Mouse (Mus musculus) fibroblast of lung, adult 2 months (primary cell): ENCODE measurements at regions not wholly inside any gene's neighbourhood (a gene's known extent, or its start where the extent isn't known, plus 50 kb on each side); places are given as distances from the start of the nearest gene placed in this dataset.
A peak's percentile ranks its signal among the peaks of the same experiment; 100 is the strongest.

Experiments used
- DNase-seq: peaks from one replicate; pipeline ENCODE4 v3.0.0-alpha.2; 2011; ENCODE audit warnings: low read depth

- DNase-seq: no peak
These were observed 54.9 kb downstream of the Cbln1 start for GRCm38 (mm10) chr8:87417466-87417865.

DNA sequence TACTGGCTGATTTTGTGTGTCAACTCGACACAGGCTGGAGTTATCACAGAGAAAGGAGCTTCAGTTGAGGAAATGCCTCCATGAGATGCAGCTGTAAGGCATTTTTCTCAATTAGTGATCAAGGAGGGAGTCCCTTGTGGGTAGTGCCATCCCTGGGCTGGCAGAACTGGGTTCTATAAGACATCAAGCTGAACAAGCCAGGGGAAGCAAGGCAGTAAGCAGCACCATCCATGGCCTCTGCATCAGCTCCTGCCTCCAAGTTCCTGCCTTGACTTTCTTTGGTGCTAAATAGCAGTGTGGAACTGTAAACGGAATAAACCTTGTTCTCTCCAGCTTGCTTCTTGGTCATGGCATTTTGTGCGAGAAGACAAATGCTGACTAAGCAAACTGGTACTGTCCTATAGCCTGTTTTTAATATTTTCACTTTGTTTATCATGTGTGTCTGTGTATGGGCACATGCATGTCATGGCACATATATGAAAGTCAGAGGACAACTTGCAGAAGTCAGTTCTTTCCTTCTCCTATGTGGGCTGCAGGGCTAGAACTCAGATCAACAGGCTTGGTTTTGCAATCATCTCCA lies 57.3 kb downstream of the Cbln1 start:
- no peak for DNase-seq

DNA sequence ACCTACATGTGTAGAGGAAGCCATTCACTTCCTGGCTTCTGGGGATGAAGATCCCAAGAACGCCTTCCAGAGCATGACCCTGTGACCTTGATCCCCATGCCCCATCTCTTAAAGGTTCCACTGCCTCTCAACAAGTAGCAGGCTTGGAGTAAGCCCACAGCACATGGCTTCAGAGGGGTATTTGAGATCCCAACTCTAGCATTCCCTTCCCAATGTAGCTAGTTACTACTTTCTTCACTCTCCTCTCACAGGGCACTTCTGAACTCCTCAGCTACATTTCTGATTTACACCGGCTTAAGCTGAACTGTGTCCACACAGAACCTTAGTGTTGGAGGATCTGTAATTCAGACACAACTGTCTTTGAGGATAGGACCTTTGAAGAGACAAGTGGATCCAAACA lies 83.4 kb downstream of the Cbln1 start:
- no peak for DNase-seq

GRCm38 (mm10) chr8:87383527-87384206 lies 88.7 kb downstream of the Cbln1 start:
- DNase-seq: no peak

- no peak for DNase-seq
These were observed 90.1 kb downstream of the Cbln1 start for GRCm38 (mm10) chr8:87382311-87382710.

- no peak for DNase-seq
These were observed 91.6 kb downstream of the Cbln1 start for GRCm38 (mm10) chr8:87380791-87381190.

DNA sequence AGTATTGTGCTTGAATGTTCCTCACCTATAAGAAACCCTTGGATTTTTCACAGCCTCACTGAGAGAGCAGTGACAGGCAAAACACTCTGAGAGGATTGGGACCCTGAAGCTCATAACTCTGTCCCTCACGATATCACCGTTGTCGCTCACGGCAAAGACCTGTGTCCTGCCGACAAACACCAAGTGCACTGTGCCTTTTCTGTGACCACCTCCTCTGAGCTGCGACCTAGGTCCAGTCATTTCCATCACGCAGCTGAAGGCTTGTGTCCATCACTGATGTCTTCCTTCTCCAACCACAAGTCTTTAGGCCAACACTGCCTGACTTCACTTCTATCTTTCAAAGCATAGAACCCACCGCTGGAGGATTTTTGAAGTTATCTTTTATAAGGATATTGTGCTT lies 93.1 kb downstream of the Cbln1 start:
- DNase-seq: no peak

DNA sequence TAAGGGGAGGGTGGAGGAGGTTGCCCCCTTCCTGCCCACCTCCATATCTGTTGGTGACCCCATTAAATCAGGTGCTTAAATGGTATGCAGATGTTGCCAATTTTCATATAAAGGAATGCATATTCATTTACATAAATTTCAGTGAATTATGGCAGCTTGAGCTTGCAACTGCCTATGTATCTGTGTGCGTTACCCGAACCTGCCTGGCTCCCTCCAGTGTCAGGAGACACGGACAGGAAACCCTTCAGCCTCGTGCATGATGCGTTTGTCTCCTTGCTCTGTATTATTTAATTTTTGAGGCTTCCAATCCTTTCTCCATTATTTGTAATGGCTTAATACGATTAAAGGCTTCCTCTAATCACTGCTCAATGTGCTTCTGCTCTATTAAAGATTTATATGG lies 98.4 kb downstream of the Cbln1 start:
- no peak for DNase-seq

GRCm38 (mm10) chr8:87373535-87373934 lies 98.9 kb downstream of the Cbln1 start:
- DNase-seq: no peak

DNA sequence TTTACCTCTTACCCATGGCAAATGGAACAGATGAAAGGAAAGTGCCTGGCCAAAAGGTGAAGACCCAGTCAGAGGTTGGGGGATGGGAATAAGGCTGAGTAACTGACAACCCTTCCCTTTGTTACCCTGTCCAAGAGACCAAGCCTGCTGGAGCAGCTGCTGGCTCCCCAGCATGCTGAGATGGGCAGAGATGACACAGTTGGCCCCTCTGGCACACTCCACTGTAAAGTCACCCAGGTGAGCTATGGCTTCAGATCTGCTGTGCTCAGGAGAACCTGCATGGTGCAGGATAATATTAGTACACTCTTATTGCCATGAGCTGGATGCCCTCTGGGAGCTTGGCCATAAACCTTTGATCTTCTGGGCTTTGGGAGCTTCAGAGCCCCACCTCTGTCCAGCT lies 100.3 kb downstream of the Cbln1 start:
- no peak for DNase-seq

- DNase-seq: no peak
These were observed 102.2 kb downstream of the Cbln1 start for GRCm38 (mm10) chr8:87370194-87370593.

- DNase-seq: no peak
These were observed 121.9 kb downstream of the Cbln1 start for GRCm38 (mm10) chr8:87350471-87350870.

- no peak for DNase-seq
These were observed 122.6 kb downstream of the Cbln1 start for GRCm38 (mm10) chr8:87349781-87350181.

- DNase-seq: no peak
These were observed 143.0 kb downstream of the Cbln1 start for GRCm38 (mm10) chr8:87329371-87329770.

DNA sequence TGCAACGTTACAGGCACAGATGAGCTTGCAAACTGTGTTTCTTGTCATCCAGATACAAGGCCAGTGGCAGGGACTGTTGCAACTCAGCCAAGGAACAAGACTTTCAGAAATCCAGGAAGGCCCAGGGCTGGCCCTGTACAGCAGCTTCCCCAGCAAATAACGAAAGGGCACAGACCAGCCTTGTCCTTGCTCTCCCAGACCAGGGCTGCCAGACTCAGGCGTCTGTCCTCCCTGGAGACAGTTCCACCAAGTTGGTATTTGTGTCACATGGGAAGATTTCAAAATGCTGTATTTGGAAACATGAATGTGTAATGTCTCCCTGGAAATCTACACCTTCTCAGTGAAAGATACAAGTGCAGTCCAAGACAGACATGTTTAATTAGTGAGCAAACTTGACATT lies 157.8 kb downstream of the Cbln1 start:
- peak; percentile 7 for DNase-seq

GRCm38 (mm10) chr8:87311282-87311681 lies 161.1 kb downstream of the Cbln1 start:
- no peak for DNase-seq

DNA sequence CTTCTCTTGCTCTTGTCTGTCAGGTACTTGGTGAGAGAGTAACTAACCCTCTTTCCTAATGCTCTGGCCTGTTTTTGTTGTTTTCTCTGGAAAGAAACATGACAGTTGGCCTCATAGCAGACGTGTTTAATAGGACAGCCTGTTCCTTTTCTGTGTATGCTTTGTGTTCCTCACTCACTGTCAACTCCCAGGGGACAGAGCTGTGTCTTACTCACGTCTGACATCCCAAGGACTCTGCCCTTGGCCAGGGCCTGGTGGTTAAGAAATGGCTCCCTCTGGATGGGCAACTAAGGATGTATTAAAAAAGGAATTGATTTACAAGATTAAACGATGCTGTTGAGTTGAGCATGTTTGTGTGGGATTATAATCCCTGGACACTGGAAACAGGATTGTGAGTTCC lies 164.1 kb downstream of the Cbln1 start:
- no peak for DNase-seq

DNA sequence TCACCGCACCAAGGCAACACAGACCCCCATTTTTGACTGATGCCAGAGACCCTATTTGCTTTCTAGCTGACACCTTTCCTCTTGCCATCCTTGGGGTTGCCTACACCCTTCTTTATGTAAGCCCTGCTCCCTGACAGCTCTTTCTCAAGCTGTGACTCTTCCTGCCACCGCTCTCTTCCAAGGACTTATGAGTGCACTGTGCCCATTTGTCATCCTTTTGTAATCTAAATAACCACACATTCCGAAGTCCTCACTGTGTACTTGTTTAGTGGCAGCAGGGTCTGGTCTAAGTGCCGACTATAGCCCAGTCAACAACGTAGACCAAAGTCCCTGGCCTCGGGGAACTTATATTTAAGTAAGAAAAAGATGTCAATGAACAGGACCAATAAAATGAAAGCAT lies 167.4 kb downstream of the Cbln1 start:
- DNase-seq: no peak

- no peak for DNase-seq
These were observed 168.9 kb downstream of the Cbln1 start for GRCm38 (mm10) chr8:87303522-87303921.

- DNase-seq: no peak
These were observed 174.6 kb downstream of the Cbln1 start for GRCm38 (mm10) chr8:87297761-87298160.

- no peak for DNase-seq
These were observed 175.1 kb downstream of the Cbln1 start for GRCm38 (mm10) chr8:87297331-87297730.

DNA sequence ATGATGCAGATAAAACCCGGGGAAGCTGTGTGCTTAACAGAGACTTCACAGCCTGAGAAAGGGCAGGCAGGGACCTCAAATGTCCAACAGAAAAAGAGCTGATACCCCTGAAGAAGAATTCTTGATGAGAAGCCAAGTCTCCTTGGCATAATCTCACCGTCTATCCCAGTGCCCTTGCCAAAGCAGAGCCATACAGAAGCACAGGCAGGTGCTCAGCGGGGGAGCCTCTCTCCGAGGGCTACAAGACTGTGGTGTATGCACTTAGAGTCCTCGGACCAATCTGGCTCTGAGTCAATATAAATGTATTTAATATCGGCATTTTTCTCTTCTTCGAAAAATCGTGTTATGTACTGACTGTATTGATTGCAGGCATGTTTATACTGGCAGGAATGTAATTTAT lies 186.3 kb downstream of the Cbln1 start:
- DNase-seq: no peak

GRCm38 (mm10) chr8:87284356-87284755 lies 188.1 kb downstream of the Cbln1 start:
- no peak for DNase-seq

GRCm38 (mm10) chr8:87282511-87282910 lies 189.9 kb downstream of the Cbln1 start:
- DNase-seq: no peak
